Mouse (Mus musculus) T-helper 1 cell (primary cell): ENCODE data around the gene Timm44.
"Not testable (repeated sequence)": the region's sequence is repeated elsewhere in the genome, so short reads cannot be mapped to it uniquely, and the experiment has no call there.

Experiments
- in situ Hi-C: fragments of 300-600 bp; cut with MboI, MseI; formaldehyde crosslinking; loops from one replicate; pipeline ENCODE4 v1.15.1; 2025; ENCODE audit warnings: high pct_unique_total_duplicates

Gene Timm44

GRCm38 (mm10) chr8:4263105-4263791, 12.5 kb downstream of the Timm44 start:
- in situ Hi-C loops = no loop called here

GRCm38 (mm10) chr8:4259805-4260170, 15.9 kb downstream of the Timm44 start:
- in situ Hi-C loops = no loop called here

- in situ Hi-C loops = no loop called here
Observed at GRCm38 (mm10) chr8:4259125-4259804, 16.4 kb downstream of the Timm44 start, which contains the start of gene Ctxn1. Gene Ctxn1 (minus strand): TSS chr8:4259274.

- in situ Hi-C loops = no loop called here
Observed at GRCm38 (mm10) chr8:4258678-4259077, 17.0 kb downstream of the Timm44 start.

GRCm38 (mm10) chr8:4258233-4258632, 17.5 kb downstream of the Timm44 start:
- in situ Hi-C loops = no loop called here

- in situ Hi-C loops = no loop called here
Observed at GRCm38 (mm10) chr8:4257350-4257749, 18.4 kb downstream of the Timm44 start.

GRCm38 (mm10) chr8:4256911-4257310, 18.8 kb downstream of the Timm44 start:
- in situ Hi-C loops = no loop called here

- in situ Hi-C loops = not testable (repeated sequence)
Observed at GRCm38 (mm10) chr8:4255471-4255870, 20.2 kb downstream of the Timm44 start.

- in situ Hi-C loops = no loop called here
Observed at GRCm38 (mm10) chr8:4254001-4254400, 21.7 kb downstream of the Timm44 start.

- in situ Hi-C loops = no loop called here
Observed at GRCm38 (mm10) chr8:4252934-4253841, 22.5 kb downstream of the Timm44 start, which contains the start of gene Snapc2. Gene Snapc2 (plus strand): TSS chr8:4253080.

- in situ Hi-C loops = no loop called here
Observed at GRCm38 (mm10) chr8:4252116-4252760, 23.5 kb downstream of the Timm44 start.

- in situ Hi-C loops = no loop called here
Observed at GRCm38 (mm10) chr8:4250306-4250970, 25.3 kb downstream of the Timm44 start.

- in situ Hi-C loops = no loop called here
Observed at GRCm38 (mm10) chr8:4249213-4249612, 26.5 kb downstream of the Timm44 start.

- in situ Hi-C loops = no loop called here
Observed at GRCm38 (mm10) chr8:4247951-4248540, 27.7 kb downstream of the Timm44 start, which contains the start of gene Tgfbr3l. Gene Tgfbr3l (plus strand): TSS chr8:4248214.

GRCm38 (mm10) chr8:4247241-4247640, 28.5 kb downstream of the Timm44 start:
- in situ Hi-C loops = no loop called here

GRCm38 (mm10) chr8:4245737-4246136, 30.0 kb downstream of the Timm44 start:
- in situ Hi-C loops = no loop called here

- in situ Hi-C loops = no loop called here
Observed at GRCm38 (mm10) chr8:4245061-4245460, 30.7 kb downstream of the Timm44 start.

GRCm38 (mm10) chr8:4239193-4239890, 36.4 kb downstream of the Timm44 start:
- in situ Hi-C loops = no loop called here

GRCm38 (mm10) chr8:4238434-4239192, 37.1 kb downstream of the Timm44 start, which contains the start of the genes Map2k7 and Gm49320:
Gene Map2k7 (plus strand): TSS chr8:4238740.
Gene Gm49320 (plus strand): TSS chr8:4238865.
- in situ Hi-C loops = no loop called here
